Mouse (Mus musculus): ENCODE measurements around the gene Ngef.

- no peak for TF ChIP-seq POLR2A (IDR thresholded peaks at IDR 0.05; ENCODE audit: insufficient read length, low read depth)
- no peak for TF ChIP-seq TCF12 (IDR thresholded peaks at IDR 0.05; ENCODE audit: insufficient read depth, poor library complexity, severe bottlenecking)
- TF ChIP-seq E2F4 (IDR thresholded peaks at IDR 0.05; ENCODE audit: insufficient read depth): no peak
- no peak for TF ChIP-seq POLR2AphosphoS2 (IDR thresholded peaks at IDR 0.05; ENCODE audit: insufficient read length, low read depth)
- no peak for TF ChIP-seq USF1 (IDR thresholded peaks at IDR 0.05; ENCODE audit: low read depth)
- TF ChIP-seq MAX (IDR thresholded peaks at IDR 0.05; ENCODE audit: low read depth): no peak
- no peak for TF ChIP-seq MYOD1 (IDR thresholded peaks at IDR 0.05; ENCODE audit: control insufficient read depth in 1 of 3, insufficient read length in 2 of 3, low read depth in 2 of 3)
- no peak for TF ChIP-seq TCF3 (IDR thresholded peaks at IDR 0.05; ENCODE audit: insufficient read length, low read depth)
- no peak for TF ChIP-seq REST (IDR thresholded peaks at IDR 0.05; ENCODE audit: insufficient read depth, insufficient read length)
- TF ChIP-seq CEBPB (IDR thresholded peaks at IDR 0.05; ENCODE audit: insufficient read depth, poor library complexity, severe bottlenecking): no peak
- no peak for TF ChIP-seq MYOG (IDR thresholded peaks at IDR 0.05; ENCODE audit: control insufficient read depth in 1 of 3, insufficient read depth in 1 of 3, insufficient read length in 2 of 3, low read depth in 2 of 3)
- TF ChIP-seq SRF (IDR thresholded peaks at IDR 0.05; ENCODE audit: control insufficient read depth, insufficient read length, low read depth): no peak
Observed at GRCm38 (mm10) chr1:87436583-87436982, 137.1 kb downstream of the Ngef start.

Measured in myocyte (in vitro differentiated cells).